Mouse (Mus musculus): ENCODE results near the gene Slc8b1. TPM values are rescaled to one million over a fixed set of nuclear protein-coding genes. Genes with fewer than 3 reads are reported as not detected.

Slc8b1 gene
- polyA plus RNA-seq, 2 experiments = 3.7 to 13.2 TPM

- Histone ChIP-seq H3K4me2 (replicated peaks; ENCODE audit: low read depth, low read length, severe bottlenecking) (no peak overlapping the region), H3K9me3 (ENCODE audit: control insufficient read depth, low read length) (no peaks in the 10 kb centered on the region), H3K27ac (replicated peaks; ENCODE audit: low read depth, low read length) (no peak overlapping the region), H3K27me3 (ENCODE audit: control insufficient read depth, insufficient read depth, low read length) (no peaks in the 10 kb centered on the region), H3K4me1 (ENCODE audit: control insufficient read depth, insufficient read depth, low read length) (no peaks in the 10 kb centered on the region), H3K9ac (ENCODE audit: low read depth, low read length, severe bottlenecking) (no peak overlapping the region), H3K36me3 (ENCODE audit: control insufficient read depth, insufficient read depth, low read length) (no peaks in the 10 kb centered on the region), H3K4me3 (replicated peaks; ENCODE audit: low read length) (no peak overlapping the region)
- no peak for ATAC-seq (ENCODE audit: low FRiP score, low read depth)
- 98% methylated on average over 2 of the region's 2 CpGs for WGBS
- no peak for TF ChIP-seq POLR2A (IDR thresholded peaks at IDR 0.05; ENCODE audit: borderline replicate concordance, extremely low read depth, insufficient read depth, insufficient read length)
- no peak for DNase-seq (ENCODE audit: low spot score)
These were observed 13.8 kb downstream of the Slc8b1 start for GRCm38 (mm10) chr5:120524736-120525135.

GRCm38 (mm10) chr5:120525737-120526136 is 14.8 kb downstream of the Slc8b1 start:
- WGBS = 37% methylated on average over 5 of the region's 5 CpGs
- Histone ChIP-seq H3K27ac (replicated peaks; ENCODE audit: low read depth, low read length) (no peak overlapping the region), H3K9me3 (ENCODE audit: control insufficient read depth, low read length) (no peaks in the 10 kb centered on the region), H3K36me3 (ENCODE audit: control insufficient read depth, insufficient read depth, low read length) (no peaks in the 10 kb centered on the region), H3K27me3 (ENCODE audit: control insufficient read depth, insufficient read depth, low read length) (no peaks in the 10 kb centered on the region), H3K9ac (ENCODE audit: low read depth, low read length, severe bottlenecking) (no peak overlapping the region), H3K4me1 (ENCODE audit: control insufficient read depth, insufficient read depth, low read length) (no peaks in the 10 kb centered on the region), H3K4me2 (replicated peaks; ENCODE audit: low read depth, low read length, severe bottlenecking) (no peak overlapping the region), H3K4me3 (replicated peaks; ENCODE audit: low read length) (no peak overlapping the region)
- ATAC-seq (ENCODE audit: low FRiP score, low read depth) (no peak), DNase-seq (ENCODE audit: low spot score) (no peak)
- TF ChIP-seq POLR2A (IDR thresholded peaks at IDR 0.05; ENCODE audit: borderline replicate concordance, extremely low read depth, insufficient read depth, insufficient read length) = no peak

GRCm38 (mm10) chr5:120526311-120526710 is 15.3 kb downstream of the Slc8b1 start:
- Histone ChIP-seq H3K27ac (replicated peaks; ENCODE audit: low read depth, low read length) (no peak overlapping the region), H3K4me2 (replicated peaks; ENCODE audit: low read depth, low read length, severe bottlenecking) (no peak overlapping the region), H3K4me1 (ENCODE audit: control insufficient read depth, insufficient read depth, low read length) (no peaks in the 10 kb centered on the region), H3K36me3 (ENCODE audit: control insufficient read depth, insufficient read depth, low read length) (no peaks in the 10 kb centered on the region), H3K9ac (ENCODE audit: low read depth, low read length, severe bottlenecking) (no peak overlapping the region), H3K9me3 (ENCODE audit: control insufficient read depth, low read length) (no peaks in the 10 kb centered on the region), H3K4me3 (replicated peaks; ENCODE audit: low read length) (no peak overlapping the region), H3K27me3 (ENCODE audit: control insufficient read depth, insufficient read depth, low read length) (no peaks in the 10 kb centered on the region)
- WGBS = 70% methylated on average over 11 of the region's 11 CpGs
- ATAC-seq (ENCODE audit: low FRiP score, low read depth) (no peak), DNase-seq (ENCODE audit: low spot score) (no peak)
- TF ChIP-seq POLR2A (IDR thresholded peaks at IDR 0.05; ENCODE audit: borderline replicate concordance, extremely low read depth, insufficient read depth, insufficient read length) = no peak

DNA sequence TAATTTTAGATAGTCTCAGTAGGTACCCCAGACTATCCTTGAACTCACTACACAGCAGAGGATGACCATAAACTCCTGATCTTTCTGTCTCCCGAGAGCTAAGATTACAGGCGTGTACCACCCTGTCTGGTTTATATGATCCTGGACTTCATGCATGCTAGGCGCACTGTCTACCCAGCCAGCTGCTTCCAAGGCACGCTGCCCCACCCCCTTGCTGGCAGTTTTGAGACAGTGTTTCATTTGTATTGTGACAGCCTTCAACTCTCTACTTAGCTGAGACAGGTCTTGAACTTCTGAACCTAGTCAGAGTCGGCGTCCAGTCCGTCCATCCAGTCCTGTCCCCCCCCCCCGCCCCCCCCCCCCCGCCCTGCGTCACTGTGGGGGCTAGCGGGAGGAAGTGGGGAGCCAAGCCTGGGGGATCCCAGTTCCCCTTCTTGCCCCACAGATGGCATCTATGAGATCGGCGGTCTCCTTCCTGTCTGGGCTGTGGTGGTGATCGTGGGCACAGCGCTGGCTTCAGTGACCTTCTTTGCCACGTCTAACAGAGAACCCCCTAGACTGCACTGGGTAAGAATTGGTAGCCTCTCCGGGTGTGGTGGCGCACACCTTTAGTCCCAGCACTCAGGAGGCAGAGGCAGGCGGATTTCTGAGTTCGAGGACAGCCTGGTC is 16.5 kb downstream of the Slc8b1 start:
- DNase-seq (ENCODE audit: low spot score) (no peak), ATAC-seq (ENCODE audit: low FRiP score, low read depth) (no peak)
- Histone ChIP-seq H3K9me3 (ENCODE audit: control insufficient read depth, low read length) (no peaks in the 10 kb centered on the region), H3K4me3 (replicated peaks; ENCODE audit: low read length) (no peak overlapping the region), H3K27ac (replicated peaks; ENCODE audit: low read depth, low read length) (no peak overlapping the region), H3K36me3 (ENCODE audit: control insufficient read depth, insufficient read depth, low read length) (no peaks in the 10 kb centered on the region), H3K27me3 (ENCODE audit: control insufficient read depth, insufficient read depth, low read length) (no peaks in the 10 kb centered on the region), H3K9ac (ENCODE audit: low read depth, low read length, severe bottlenecking) (no peak overlapping the region), H3K4me2 (replicated peaks; ENCODE audit: low read depth, low read length, severe bottlenecking) (no peak overlapping the region), H3K4me1 (ENCODE audit: control insufficient read depth, insufficient read depth, low read length) (no peaks in the 10 kb centered on the region)
- 88% methylated on average over 16 of the region's 20 CpGs for WGBS
- TF ChIP-seq POLR2A (IDR thresholded peaks at IDR 0.05; ENCODE audit: borderline replicate concordance, extremely low read depth, insufficient read depth, insufficient read length) = no peak

DNA sequence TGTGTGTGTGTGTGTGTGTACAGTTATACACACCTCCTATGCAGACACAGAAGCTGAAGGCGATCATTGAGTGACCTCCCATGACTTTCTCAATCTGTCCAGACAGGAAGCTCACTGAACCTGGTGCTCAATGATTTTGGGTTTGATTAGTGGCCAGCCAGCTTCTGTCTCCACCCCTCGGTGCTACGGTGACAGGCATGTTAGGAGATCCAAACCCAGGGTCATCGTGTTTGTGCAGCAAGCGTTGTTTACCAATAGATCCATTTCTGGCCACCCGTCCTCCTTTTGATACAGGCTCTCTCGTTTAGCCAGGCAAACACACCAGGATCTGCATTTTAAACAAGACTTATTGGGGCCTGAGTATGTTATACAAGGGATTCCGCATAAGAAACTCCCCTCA is 20.7 kb downstream of the Slc8b1 start:
- H3K27ac ChIP-seq (replicated peaks; ENCODE audit: low read depth, low read length) = no peak overlapping the region
- 75% methylated on average over 8 of the region's 8 CpGs for WGBS
- no peak for ATAC-seq (ENCODE audit: low FRiP score, low read depth)
- H3K27me3 ChIP-seq (ENCODE audit: control insufficient read depth, insufficient read depth, low read length) = no peaks in the 10 kb centered on the region
- no peaks in the 10 kb centered on the region; the same call in 1 of the 2 replicates for H3K36me3 ChIP-seq (ENCODE audit: control insufficient read depth, insufficient read depth, low read length)
- no peak for TF ChIP-seq POLR2A (IDR thresholded peaks at IDR 0.05; ENCODE audit: borderline replicate concordance, extremely low read depth, insufficient read depth, insufficient read length)
- H3K9ac ChIP-seq (ENCODE audit: low read depth, low read length, severe bottlenecking) = no peak overlapping the region
- DNase-seq (ENCODE audit: low spot score) = no peak
- H3K9me3 ChIP-seq (ENCODE audit: control insufficient read depth, low read length) = no peaks in the 10 kb centered on the region
- H3K4me1 ChIP-seq (ENCODE audit: control insufficient read depth, insufficient read depth, low read length) = peaks cover 26% of the 10 kb centered on the region
- H3K4me2 ChIP-seq (replicated peaks; ENCODE audit: low read depth, low read length, severe bottlenecking) = no peak overlapping the region
- no peak overlapping the region for H3K4me3 ChIP-seq (replicated peaks; ENCODE audit: low read length)
